Mouse (Mus musculus) inflammation-experienced regulatory T-cells, adult 6 months (primary cell): ENCODE results near the gene Gm20509. TPM values are rescaled to one million over a fixed set of nuclear protein-coding genes. Genes with fewer than 3 reads are reported as not detected.
A peak's percentile ranks its signal among the peaks of the same experiment; 100 is the strongest.
"Not testable (repeated sequence)": the region's sequence is repeated elsewhere in the genome, so short reads cannot be mapped to it uniquely, and the experiment has no call there.

Experiments
- ATAC-seq: one replicate; pipeline ENCODE4 v1.8.0; 2017
- polyA plus RNA-seq, 3 experiments: library from polyadenylated mRNA; unstranded; fragments of 100-300 nt; shearing (Covaris generic); gene quantifications; one replicate each; pipeline ENCODE4 v1.2.1; 2017

Gm20509 gene
- polyA plus RNA-seq, 3 experiments from 2014 or later = not detected

GRCm38 (mm10) chr9:73103159-73103879 is 1.0 kb downstream of the Gm20509 start:
- ATAC-seq = no peak

DNA sequence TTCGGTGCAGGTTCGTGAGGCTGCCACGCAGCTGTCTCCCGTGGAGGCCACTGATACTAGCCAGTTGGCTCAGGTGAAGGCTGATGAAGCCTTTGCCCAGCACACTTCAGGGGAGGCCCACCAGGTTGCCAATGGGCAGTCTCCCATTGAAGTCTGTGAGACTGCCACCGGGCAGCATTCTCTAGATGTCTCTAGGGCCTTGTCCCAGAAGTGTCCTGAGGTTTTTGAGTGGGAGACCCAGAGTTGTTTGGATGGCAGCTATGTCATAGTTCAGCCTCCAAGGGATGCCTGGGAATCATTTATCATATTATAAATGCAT is 1.6 kb downstream of the Gm20509 start:
- ATAC-seq = no peak

DNA sequence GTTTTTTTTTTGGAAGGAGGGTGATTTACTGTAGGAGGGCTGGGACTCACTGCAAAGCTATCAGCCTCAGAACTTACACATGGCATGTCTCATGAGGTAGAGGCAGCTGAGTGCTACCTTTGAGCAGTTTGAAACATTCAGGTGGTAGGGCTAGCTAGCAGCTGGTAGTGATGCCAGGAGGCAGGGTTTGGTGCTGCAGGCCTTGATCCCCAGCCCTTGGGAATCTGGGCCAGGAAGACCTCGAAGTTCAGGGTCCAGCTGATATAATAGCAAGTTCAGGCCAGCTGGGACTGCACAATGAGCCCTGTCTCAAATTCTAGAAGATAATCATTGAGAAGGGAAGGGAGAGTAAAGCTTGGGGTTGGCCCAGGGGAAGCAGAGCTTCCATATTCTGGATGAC is 2.9 kb downstream of the Gm20509 start:
- no peak for ATAC-seq

DNA sequence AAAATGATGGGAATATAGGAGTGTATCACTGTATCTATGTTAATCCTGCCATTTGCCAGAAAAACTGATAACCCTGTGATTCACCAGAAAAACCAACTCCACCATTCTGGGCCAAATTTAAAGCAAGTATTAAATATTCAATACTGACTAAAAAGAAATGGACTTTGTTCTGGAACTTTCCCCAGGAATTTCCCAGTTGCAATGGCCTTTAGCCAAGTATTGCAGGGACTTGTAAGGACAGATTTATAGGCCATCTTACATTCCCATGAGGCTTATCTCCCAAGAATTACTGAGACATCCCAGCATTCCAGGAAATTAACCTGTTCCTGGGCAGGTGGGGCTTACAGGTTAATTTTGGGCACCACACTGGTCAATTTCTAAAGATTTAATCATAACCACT is 3.5 kb downstream of the Gm20509 start:
- no peak for ATAC-seq

DNA sequence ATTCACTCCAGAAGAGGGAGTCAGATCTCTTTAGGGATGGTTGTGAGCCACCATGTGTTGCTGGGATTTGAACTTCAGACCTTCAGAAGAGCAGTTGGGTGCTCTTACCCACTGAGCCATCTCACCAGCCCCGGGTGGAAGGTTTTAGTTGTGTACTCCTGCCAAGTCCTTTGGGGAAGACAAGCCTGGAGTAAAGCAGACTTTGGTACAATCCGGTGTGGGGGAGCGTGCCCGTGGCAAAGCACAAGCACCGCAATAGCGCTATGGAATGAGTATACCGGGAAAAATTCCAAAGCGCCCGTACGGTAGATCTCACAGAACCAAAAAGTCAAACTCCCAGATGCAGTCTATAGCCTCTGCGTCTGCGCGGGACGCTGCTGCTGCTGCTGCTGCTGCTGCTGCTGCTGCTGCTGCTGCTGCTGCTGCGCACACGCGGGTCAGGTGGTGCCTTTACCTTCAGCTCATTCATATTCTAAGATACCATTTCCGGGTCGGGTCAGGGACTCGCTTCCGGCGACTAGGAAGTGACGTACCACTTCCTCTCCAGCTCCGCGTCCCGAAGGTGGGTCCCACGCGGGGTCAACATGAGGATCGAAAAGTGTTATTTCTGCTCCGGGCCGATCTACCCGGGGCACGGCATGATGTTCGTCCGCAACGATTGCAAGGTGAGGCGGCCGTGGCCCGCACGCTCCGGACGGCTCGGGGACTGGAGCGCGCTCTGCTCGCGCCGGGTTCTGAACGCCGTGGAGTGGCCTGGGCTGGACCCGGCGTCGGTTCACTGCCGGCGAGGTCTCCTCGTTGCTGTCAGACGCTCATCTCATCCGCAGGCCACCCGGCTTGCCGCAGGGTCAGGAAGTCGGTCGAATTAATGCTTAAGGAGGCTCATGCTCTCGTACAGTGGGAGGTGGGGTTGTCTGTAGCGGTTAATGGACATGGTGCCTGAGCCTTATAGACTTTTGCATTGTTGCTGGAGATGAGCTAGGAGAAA is 10.9 kb downstream of the Gm20509 start, which contains the start of gene Rsl24d1:
Gene Rsl24d1, plus strand, starts transcription at position 508 of the 988 bp plus-strand sequence.
- ATAC-seq = peak; percentile 99

DNA sequence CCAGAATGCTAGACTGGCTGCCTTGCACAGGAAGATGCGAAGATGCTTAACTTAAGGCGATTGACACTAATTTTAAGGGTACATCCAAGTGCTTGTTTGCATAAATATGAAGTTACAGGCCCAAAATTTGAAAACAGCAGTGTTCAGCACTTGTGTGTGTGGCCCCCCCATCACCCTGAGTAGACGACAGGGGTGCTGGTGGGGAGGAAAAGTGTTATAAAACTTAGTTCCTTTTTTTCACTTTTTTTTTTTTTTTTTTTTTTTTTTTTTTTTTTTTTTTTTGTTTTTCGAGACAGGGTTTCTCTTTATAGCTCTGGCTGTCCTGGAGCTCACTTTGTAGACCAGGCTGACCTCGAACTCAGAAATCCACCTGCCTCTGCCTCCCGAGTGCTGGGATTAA is 14.4 kb downstream of the Gm20509 start:
- ATAC-seq = not testable (repeated sequence)

DNA sequence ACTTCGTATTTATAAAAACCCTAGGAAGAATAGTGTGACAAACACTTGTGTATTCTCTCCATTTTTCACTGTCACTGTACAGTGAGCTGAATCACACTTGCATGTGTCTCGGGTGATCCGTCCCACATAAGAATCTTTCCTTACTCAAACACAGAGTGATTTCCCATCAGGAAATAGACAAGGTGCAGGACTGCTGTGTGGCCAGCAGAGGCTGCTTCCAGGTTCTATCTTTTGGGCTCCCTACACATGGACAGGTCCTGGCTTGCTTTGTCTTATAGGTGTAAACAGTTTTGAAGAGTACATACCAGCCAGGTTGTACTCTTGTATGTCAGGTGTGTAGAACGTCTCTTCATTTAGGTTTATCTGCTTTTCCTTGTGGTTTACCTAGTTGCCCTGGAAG is 15.7 kb downstream of the Gm20509 start:
- no peak for ATAC-seq

DNA sequence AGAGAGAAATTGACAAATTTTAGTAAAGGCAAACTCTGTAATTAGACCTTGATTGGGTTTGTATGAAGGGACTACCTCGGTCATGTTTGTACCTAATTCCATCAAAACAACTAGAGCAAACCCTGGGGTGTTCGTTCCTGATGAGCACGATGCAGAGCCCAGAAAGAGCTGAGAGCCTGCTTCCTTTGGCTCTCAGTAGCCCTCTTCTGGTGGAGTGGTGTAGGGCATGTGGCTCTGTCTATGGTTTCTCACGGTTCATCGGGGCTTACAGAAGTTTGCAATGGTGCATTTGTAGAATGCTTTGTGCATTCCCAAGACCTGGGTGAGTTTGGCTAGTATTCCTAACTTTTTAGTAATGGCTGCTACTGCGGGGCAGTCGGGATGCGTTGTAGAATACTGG is 19.5 kb downstream of the Gm20509 start:
- peak; percentile 43 for ATAC-seq

- ATAC-seq = no peak
These were observed 22.8 kb downstream of the Gm20509 start for GRCm38 (mm10) chr9:73125043-73125570.

GRCm38 (mm10) chr9:73127457-73127856 is 25.2 kb downstream of the Gm20509 start:
- no peak for ATAC-seq

- ATAC-seq = no peak
These were observed 27.6 kb downstream of the Gm20509 start for GRCm38 (mm10) chr9:73129875-73130274.

DNA sequence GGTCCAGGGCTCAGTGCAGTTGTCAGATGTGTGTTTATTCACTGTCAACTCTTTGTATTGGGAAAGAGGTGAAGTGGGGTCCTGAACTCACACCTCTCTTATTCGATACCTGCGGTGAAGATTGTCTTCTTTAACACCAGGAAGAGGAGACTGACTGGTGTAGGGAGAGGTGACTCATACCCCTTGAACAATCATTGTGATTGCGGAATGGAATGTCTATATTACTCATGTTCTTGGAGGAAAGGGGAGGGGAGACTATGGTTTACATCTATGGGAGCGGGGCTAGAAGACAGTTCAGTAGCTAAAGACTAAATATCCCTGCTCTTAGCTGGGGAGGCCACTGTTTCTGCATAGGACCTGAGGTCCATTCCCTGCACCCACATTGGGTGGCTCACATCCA is 28.3 kb downstream of the Gm20509 start:
- no peak for ATAC-seq

DNA sequence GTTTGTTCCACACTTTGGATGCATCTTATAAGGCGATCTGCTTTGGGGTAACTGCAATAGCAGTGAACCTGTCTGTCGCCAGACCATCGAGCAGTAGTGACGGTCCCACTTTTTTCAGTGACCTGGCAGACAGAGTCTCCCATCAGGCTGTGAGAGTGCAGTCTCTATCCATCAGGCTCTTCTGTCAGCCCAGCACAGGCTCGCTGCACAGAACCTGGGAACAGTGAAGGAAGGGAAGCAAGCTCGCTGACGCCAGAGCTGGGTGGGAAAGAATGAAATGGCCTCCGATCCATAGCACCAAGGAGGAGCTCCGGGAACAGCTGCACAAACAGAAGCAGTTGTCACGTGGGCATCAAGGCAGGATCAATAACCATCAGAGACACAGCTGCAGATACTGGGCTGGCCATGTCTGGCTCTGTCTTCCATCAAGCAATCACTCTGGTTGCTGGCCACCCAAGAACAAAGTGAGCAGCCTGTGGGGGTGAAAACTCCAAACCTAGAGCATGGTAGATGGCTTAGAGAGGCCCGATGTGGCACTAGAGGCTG is 35.1 kb downstream of the Gm20509 start:
- ATAC-seq = no peak

- no peak for ATAC-seq
These were observed 52.1 kb downstream of the Gm20509 start for GRCm38 (mm10) chr9:73154347-73154746.

DNA sequence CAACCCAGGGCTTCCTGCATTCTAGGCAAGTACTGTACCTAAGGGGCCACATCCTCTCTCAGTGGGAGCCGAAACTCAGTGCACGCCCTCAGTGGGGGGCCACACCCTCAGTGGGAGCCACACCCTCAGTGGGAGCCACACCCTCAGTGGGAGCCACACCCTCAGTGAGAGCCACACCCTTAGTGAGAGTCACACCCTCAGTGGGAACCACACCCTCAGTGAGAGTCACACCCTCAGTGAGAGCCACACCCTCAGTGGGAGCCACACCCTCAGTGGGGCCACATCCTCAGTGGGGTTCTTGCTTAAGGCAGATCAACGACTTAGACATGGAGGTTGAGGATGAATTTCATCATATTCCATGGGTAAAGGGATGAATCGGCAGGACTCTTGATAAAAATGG is 55.7 kb downstream of the Gm20509 start:
- ATAC-seq = no peak

GRCm38 (mm10) chr9:73159265-73159664 is 57.0 kb downstream of the Gm20509 start:
- no peak for ATAC-seq

DNA sequence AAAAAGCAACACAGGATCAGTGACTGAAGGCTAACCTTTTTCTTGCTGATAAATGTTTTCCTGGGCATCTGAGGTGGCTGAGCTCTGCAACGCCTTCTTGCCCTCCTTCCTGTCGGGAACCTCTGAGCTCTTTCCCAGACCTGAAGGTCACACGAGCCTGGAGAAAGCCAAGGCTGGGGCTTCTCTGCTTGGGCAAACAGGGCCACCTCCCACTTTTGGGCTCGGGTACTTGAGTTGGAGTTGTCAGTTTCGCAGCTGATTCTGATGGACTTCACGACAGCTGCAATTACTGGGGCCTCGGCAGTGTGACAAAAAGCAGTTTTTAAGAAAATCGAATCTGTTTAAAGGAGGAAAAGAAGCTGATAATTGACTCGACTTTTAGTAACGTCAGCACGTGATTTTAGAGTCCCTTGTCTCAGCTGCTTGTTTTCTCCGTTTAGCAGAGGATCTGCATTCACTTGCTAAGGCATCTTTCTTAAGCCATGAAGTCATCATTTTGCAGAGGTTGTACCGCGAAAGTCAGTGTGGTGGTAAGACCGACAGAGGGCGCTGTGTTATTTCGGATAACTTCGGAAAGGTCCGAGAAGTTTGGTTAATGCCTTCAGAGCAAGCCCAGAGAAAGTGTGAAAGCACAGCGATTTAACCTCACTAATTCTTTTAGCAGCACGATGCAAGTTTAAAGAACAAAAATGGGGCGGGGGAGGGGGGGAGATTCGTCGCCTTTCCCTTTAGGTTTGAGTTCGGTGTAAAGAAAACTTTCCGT is 60.5 kb downstream of the Gm20509 start:
- no peak for ATAC-seq

GRCm38 (mm10) chr9:73165631-73166030 is 63.4 kb downstream of the Gm20509 start:
- ATAC-seq = no peak
